Mouse (Mus musculus) macrophage (primary cell): ENCODE data around the gene Ptafr. TPM values are rescaled to one million over a fixed set of nuclear protein-coding genes. Genes with fewer than 3 reads are reported as not detected.

Experiments
- H3K27ac ChIP-seq: fragments of 350-480 bp; formaldehyde crosslinking; 2 replicates; pipeline ENCODE4 v1.9.0; 2021
- H3K36me3 ChIP-seq: fragments of 350-480 bp; formaldehyde crosslinking; 2 replicates; pipeline ENCODE4 v1.9.0; 2021; ENCODE audit errors: inconsistent target
- H3K4me3 ChIP-seq: fragments of 350-480 bp; formaldehyde crosslinking; 2 replicates; pipeline ENCODE4 v1.9.0; 2021; ENCODE audit errors: inconsistent target
- H3K79me2 ChIP-seq: fragments of 350-480 bp; formaldehyde crosslinking; 2 replicates; pipeline ENCODE4 v1.9.0; 2021; ENCODE audit errors: inconsistent target
- WGBS: methylation state at CpG from one replicate; pipeline ENCODE4 v1.1.7; 2026; ENCODE audit warnings: inconsistent platforms; ENCODE audit not compliant: missing documents; 5-methylcytosine and 5-hydroxymethylcytosine counted together
- polyA plus RNA-seq: library from polyadenylated mRNA; stranded (reverse); fragments of 250-400 nt; gene quantifications from 3 replicates; pipeline ENCODE4 v1.2.4, GENCODE M21; 2018; ENCODE audit warnings: inconsistent platforms
- total RNA-seq, 78 experiments: library from RNA; depleted of rRNA; stranded (reverse); fragments of 250-400 nt; gene quantifications; 1 replicate in 9 of 78; 2 replicates in 24 of 78; 3 replicates in 43 of 78; 4 replicates in 2 of 78; pipeline ENCODE4 v1.2.4; 2018; ENCODE audit warnings: inconsistent platforms in 56 of 78

Gene Ptafr
- total RNA-seq (2018; cell fraction: chromatin; rRNA removed) = 100 to 1,000 TPM in 8 of 26 experiments, 10 to 100 TPM in 18; 34.4 to 232 (median 82.6) TPM
- 100 to 1,000 TPM; 244 to 546 (median 327) TPM for total RNA-seq (2018; cell fraction: cytosol; rRNA removed)
- total RNA-seq (2018; cell fraction: nucleus; rRNA removed) = 100 to 1,000 TPM; 101 to 544 (median 322) TPM
- polyA plus RNA-seq = 102 to 269 TPM (median 231 TPM) in 3 replicates

DNA sequence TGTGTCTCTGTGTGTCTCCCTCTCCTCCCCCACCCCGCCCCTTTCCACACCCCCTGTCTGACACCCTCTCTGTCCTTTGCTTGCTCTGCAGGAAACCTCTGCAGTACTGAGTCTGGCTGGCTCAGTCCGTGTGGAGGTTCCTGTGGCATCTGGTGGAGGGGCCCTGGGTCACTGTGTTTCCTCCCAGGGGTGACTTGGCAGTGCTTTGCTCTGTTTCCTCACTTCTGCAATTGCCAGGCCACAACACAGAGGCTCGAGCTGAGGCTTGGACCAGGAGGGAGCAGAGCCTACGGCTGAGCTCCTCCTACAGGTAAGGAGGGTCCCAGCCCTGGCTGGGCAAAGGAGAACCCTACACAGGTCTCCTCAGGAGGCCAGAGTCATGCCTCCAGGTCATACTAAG, at the start of gene Ptafr:
Gene Ptafr, plus strand, starts transcription at position 103 of the 400 bp plus-strand sequence.
- H3K27ac ChIP-seq = peak within 1 kb of the TSS; percentile 97
- 2% methylated on average over 4 of the region's 4 CpGs for WGBS
- H3K79me2 ChIP-seq = peaks cover 77% of the 10 kb centered on the region
- H3K4me3 ChIP-seq = peak within 1 kb of the TSS; percentile 87
- peaks cover 17% of the 10 kb centered on the region for H3K36me3 ChIP-seq

GRCm38 (mm10) chr4:132514555-132515135, 49.2 kb upstream of the Ptafr start:
- WGBS = 3% methylated on average over 21 of the region's 21 CpGs
- H3K27ac ChIP-seq = peak overlapping the region; percentile 84

DNA sequence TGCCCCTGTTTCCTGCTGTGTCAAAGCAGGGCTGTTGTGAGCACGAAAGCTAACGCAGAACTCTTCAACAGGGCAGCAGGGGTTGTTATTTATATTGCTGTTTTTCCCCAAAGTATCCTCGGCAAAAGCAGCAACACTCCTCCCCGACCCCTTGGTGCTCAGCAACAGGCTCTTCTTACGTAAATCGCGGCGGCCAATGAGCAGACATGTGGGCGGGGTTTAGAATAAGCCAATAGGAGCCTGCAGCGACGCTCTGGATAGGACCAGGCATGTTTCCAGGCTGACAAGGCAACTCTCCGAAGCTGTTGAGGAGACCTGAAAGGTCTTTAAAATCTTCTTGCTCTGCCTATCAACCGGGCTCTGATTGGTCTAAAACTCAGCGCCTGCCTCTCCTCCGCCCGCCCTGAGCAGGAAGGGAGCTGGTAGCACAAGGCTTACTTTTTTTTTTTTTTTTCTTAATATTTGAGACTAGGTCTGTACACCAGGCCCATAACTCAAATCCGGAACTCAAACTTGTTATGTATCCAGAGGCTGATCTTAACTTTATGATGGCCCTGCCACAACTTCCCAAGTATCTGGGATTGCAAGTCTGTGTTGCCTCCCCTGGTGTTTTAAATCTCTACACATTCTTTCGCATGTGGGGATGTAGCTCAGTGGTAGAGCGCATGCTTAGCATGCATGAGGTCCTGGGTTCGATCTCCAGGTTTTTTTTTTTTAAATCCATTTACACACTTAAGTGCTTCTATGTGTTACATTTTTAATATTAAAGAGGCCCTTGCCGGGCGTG, 48.3 kb upstream of the Ptafr start:
- no peaks in the 10 kb centered on the region for H3K36me3 ChIP-seq
- H3K27ac ChIP-seq = peak overlapping the region; percentile 84
- 13% methylated on average over 20 of the region's 22 CpGs for WGBS
- peak overlapping the region; percentile 46 for H3K4me3 ChIP-seq
- no peaks in the 10 kb centered on the region for H3K79me2 ChIP-seq

More at GRCm38 (mm10) chr4:132514555-132515135, 49.2 kb upstream of the Ptafr start:
- Histone ChIP-seq H3K79me2 (peaks cover 3% of the 10 kb centered on the region), H3K4me3 (peak overlapping the region; percentile 46), H3K36me3 (no peaks in the 10 kb centered on the region)

DNA sequence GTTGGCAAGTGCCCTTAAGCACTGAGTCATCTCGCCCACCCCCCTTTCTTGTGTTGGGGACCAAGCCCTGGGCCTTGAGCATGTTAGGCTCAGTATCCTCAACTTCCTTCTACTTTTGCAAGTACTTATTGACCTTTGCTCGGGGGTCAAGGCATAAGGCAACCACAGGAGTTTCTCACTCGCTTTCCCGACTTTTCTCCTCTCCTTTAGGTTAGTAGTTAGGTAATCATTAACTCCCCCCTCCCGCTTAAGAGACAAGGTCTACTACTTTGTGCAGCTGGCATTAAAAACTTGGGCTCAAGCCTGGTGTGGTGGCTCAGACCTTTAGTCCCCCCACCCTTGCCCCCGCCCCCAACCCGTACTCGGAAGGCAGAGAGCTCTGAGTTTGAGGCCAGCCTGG, 45.8 kb upstream of the Ptafr start:
- no peaks in the 10 kb centered on the region for H3K79me2 ChIP-seq
- 77% methylated on average over 3 of the region's 8 CpGs for WGBS
- no peak overlapping the region for H3K4me3 ChIP-seq
- H3K36me3 ChIP-seq = no peaks in the 10 kb centered on the region
- H3K27ac ChIP-seq = no peak overlapping the region

GRCm38 (mm10) chr4:132519188-132519587, 44.7 kb upstream of the Ptafr start:
- WGBS = 91% methylated on average over 3 of the region's 3 CpGs
- Histone ChIP-seq H3K79me2 (no peaks in the 10 kb centered on the region), H3K4me3 (no peak overlapping the region), H3K27ac (no peak overlapping the region), H3K36me3 (no peaks in the 10 kb centered on the region)

DNA sequence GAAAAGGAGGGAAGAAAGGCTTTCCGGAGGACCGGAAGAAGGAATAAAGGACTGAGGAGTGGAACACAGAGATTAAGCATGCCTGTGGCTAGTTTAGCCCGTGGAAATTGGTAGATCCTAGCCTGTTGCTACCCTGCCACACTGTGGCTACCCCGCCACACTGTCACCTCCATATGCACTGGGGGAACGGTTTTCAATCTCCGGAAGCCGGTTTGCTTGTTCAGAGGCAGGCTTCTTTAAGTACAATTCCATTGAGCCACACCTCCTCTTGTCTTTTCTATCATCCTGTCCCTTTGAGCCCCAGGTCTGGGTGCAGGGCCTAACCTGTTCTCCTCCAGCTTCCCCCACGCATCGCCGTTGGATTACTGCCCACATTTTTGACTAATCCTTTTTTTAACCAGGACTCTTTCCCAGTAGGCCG, 39.5 kb upstream of the Ptafr start:
- Histone ChIP-seq H3K4me3 (no peak overlapping the region), H3K36me3 (no peaks in the 10 kb centered on the region), H3K79me2 (no peaks in the 10 kb centered on the region), H3K27ac (no peak overlapping the region)
- WGBS = 71% methylated on average over 11 of the region's 11 CpGs

DNA sequence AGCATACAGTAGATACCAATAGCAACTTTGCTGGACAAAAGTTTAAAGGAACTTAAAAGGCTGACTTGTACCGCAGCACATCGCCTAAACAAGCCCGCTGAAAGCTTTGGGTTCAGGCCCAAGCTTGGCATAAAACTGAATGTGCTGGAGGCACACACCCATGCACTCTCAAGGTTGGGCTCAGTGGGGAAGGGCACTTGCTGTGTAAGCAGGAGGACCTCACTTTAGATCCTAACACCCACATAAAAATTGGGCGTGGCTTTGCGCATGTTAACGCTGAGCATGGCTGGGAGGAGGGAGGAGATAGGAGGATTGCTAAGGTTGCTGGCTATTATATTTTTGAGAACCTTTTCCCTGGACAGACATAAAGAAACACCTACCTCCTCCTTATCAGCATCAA, 39.1 kb upstream of the Ptafr start:
- no peak overlapping the region for H3K27ac ChIP-seq
- WGBS = 87% methylated on average over 6 of the region's 6 CpGs

DNA sequence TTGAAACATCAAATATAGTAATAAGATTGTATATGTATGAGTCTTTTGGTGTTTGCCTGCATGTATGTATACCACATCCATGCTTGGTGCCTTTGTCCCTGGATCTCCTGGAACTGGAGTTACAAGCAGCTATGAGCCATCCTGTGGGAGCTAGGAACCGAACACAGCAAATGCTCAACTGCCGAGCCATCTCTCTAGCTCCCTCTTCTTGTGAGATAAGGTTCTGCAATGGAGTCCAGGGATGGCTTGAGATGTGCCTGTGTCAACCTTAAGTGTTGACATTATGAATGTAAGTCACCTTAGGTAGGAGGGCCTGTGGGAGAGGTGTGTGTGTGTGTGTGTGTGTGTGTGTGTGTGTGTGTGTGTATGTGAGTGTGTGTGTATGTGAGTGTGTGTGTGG, 37.2 kb upstream of the Ptafr start:
- 74% methylated on average over 2 of the region's 2 CpGs for WGBS
- Histone ChIP-seq H3K27ac (no peak overlapping the region), H3K4me3 (no peak overlapping the region), H3K36me3 (no peaks in the 10 kb centered on the region), H3K79me2 (peaks cover 9% of the 10 kb centered on the region)

More for the DNA sequence above, 39.1 kb upstream of the Ptafr start:
- no peaks in the 10 kb centered on the region for H3K79me2 ChIP-seq
- H3K36me3 ChIP-seq = no peaks in the 10 kb centered on the region
- no peak overlapping the region for H3K4me3 ChIP-seq

DNA sequence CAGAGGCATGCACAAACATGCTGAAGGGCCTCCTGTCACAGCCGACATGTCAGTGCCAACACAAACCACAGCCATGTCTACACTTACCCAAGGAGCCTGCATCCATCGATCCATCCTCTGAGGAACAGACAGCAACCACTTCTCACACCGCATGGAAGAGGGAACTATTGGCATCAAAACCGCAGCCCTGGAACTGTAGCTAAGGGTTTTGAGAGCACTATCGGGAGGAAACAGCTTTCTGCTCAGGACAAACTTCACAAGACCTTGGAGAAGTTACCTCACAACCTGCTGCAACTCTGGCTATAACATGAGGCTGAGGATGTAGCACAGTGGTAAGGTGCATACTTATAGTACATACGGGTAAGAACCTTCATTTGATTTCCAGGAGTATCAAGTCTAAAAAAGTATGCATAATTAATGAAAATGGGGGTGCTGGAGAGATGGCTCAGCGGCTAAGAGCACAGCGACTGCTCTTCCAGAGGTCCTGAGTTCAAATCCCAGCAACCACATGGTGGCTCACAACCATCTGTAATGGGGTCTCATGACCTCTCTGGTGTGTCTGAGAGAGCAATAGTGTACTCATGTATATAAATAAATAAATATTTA, 35.8 kb upstream of the Ptafr start:
- H3K36me3 ChIP-seq = no peaks in the 10 kb centered on the region
- 46% methylated on average over 8 of the region's 8 CpGs for WGBS
- H3K27ac ChIP-seq = no peak overlapping the region
- H3K79me2 ChIP-seq = peaks cover 23% of the 10 kb centered on the region
- H3K4me3 ChIP-seq = no peak overlapping the region

GRCm38 (mm10) chr4:132529344-132529743, 34.5 kb upstream of the Ptafr start:
- 5% methylated on average over 4 of the region's 4 CpGs for WGBS
- no peak overlapping the region for H3K4me3 ChIP-seq
- no peaks in the 10 kb centered on the region for H3K36me3 ChIP-seq
- H3K79me2 ChIP-seq = peaks cover 26% of the 10 kb centered on the region
- H3K27ac ChIP-seq = peak overlapping the region; percentile 66

DNA sequence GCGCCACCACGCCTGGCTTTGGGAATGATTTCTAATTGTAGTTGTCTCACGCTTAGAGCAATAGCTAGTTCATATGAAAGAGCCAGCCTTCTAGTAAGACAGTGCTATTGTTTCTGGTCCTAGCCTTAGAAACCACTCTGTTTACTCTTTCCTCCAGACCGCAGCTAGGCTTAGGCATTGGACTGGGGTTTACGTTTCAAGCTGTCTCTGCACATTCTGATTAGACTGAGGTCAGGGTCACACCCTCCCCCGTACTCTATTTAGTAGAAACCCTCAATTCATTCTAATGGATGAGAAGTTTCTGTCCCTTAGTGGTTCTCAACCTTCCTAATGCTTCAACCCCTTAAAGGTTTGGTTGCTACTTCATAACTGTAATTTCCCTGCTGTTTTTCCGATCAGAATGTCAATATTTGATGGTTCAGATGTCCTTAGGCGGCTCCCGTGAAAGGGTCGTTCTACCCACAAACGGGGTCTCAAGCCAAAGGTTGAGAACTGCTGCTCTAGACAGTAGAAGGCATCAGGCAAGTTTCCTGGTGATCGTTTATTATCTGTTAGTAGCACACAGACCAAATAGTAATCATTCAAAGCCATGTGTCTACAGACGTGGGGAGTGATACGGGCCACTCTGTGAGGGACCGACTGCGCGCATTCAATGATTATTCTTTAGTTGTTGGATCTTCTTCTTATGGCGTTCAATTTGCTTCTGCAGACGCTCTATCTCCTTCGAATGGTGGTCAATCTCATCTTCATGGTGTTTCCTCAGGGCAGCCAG, 33.6 kb upstream of the Ptafr start:
- no peak overlapping the region for H3K4me3 ChIP-seq
- peaks cover 32% of the 10 kb centered on the region for H3K79me2 ChIP-seq
- no peaks in the 10 kb centered on the region for H3K36me3 ChIP-seq
- peak overlapping the region; percentile 66 for H3K27ac ChIP-seq
- WGBS = 91% methylated on average over 19 of the region's 20 CpGs

- H3K4me3 ChIP-seq = peak overlapping the region; percentile 65
- H3K79me2 ChIP-seq = peaks cover 54% of the 10 kb centered on the region
- H3K36me3 ChIP-seq = no peaks in the 10 kb centered on the region
- WGBS = 2% methylated on average over 5 of the region's 5 CpGs
- peak overlapping the region; percentile 64 for H3K27ac ChIP-seq
Measured at GRCm38 (mm10) chr4:132532496-132532895, 31.4 kb upstream of the Ptafr start.

DNA sequence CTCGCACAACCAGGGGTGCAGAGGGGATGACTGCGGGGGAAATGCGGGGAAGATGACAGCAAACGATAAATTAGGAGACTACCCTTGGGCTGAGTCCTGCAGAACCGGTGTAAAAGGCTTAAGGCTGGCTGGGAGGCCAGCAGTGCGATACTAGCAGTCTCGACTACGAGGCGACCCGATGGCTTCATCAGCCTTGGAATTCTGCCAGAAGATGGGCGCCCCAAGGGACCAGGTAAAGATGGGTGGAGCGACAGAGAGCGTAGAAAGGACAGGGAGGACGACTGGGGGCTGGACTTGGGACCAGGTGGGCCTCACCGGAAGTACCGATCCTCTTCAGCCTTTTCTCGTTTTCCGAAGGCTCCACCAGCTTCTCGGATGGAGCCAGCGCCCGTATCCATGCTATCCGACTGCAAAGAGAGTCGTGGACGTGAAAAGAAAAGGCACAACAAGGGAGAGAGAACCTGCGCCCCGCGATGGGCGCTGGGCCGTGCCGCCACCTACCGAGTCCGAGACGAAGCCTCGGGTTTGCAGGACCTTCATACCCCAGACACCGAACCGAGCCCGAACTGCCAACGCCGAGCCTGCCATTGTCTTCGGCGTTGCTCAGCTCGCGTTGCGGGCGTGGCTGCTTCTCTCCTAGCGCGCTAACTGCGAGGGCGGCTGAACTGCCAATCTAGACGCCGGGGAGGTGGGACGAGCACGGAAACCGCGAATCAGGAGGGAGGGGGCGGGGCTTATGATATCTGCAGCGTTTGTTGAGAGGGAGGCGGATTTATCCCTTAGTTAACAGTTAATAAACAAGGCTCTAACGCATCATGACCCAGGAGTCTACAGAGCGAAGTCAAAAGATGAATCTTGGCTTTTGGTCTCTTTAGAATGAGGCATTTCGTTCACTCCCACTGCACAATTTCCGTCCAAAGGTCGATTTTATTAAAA, 30.6 kb upstream of the Ptafr start, which contains the start of gene Atpif1:
Gene Atpif1, minus strand, starts transcription at position 679 of the 936 bp plus-strand sequence.
- Histone ChIP-seq H3K79me2 (peaks cover 61% of the 10 kb centered on the region), H3K36me3 (no peaks in the 10 kb centered on the region), H3K4me3 (peak within 1 kb of the TSS; percentile 65), H3K27ac (peak within 1 kb of the TSS; percentile 64)
- WGBS = under 1% methylated on average over 59 of the region's 63 CpGs
